Mouse (Mus musculus): ENCODE measurements around the gene Zrsr2.

Zrsr2 gene

DNA sequence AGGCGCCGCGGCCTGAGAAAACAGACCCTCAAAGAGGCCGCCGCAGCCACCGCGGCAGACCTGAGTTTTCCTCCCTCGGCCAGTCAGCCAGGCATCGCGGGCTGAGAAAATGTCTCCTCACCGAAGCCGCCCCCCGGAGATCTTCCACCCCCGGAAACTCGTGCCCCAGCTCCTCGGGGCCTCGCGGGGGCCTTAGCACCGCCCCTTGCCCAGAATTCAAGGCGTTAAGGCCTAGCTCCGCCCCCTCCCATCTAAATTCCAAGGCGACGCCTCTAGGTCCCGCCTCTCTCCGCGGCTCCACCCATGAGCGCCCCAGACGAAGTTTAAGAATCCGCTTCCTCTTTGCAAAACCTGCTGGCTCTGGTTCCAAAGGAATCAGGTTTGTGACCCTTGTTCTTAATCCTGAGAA is at the start of gene Zrsr2:
Zrsr2 (minus strand) TSS at position 195 of the 409 bp plus-strand sequence.
- in situ Hi-C loops (cut with MseI, MboI) = no loop called here

- in situ Hi-C loops (cut with MseI, MboI) = no loop called here
Measured at GRCm38 (mm10) chrX:164004809-164005208, 46.3 kb upstream of the Zrsr2 start.

DNA sequence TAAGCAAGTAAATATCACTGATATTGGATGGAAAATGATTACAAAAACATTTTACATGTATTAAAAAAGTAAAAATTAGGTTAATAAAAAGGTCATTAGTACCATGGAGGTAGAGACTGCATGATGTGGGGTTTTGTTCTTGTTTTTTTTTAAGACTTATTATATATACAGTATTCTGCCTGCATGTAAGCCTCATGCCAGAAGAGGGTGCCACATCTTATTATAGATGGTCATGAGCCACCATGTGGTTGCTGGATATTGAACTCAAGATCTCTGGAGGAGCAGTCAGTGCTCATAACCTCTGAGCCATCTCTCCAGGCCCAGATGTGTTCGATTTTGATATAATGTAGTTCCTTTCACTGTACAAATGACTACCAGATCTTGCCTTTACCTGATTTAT is 41.4 kb upstream of the Zrsr2 start:
- in situ Hi-C loops (cut with MseI, MboI) = no loop called here

- in situ Hi-C loops (cut with MseI, MboI) = no loop called here
Measured at GRCm38 (mm10) chrX:163996754-163997153, 38.3 kb upstream of the Zrsr2 start.

DNA sequence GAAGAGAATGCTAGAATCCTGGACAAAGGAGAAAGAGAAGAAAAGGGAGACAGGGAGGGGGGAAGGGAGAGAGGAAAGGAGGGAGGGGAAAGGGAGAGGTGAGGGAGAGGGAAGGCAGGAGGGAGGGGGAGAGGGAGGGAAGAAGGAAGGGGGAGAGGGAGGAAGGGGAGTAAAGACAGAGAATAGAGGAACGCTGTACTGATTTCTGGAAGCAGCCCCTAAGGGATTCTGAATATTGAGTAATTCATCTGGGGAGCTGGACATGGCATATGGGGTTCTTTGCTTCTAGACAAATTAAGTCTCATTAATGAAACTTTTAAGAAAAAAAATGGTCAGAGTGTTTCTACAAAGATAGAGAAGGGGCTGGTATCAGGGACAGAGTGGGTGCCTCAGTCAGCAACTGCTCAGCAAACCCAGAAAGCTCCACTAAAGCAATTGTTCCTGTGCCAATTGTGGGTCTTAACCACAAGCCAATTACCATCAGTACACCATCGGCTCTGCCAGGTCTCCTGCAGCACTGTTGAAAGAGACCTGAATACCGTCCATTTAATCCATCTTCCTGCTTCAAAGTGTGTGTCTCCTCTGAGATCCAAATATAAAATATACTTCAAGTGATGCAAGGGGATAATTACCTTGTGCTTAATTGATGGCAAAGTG is 29.4 kb upstream of the Zrsr2 start:
- in situ Hi-C loops (cut with MseI, MboI) = no loop called here

- in situ Hi-C loops (cut with MseI, MboI) = no loop called here
Measured at GRCm38 (mm10) chrX:163982129-163982528, 23.7 kb upstream of the Zrsr2 start.

DNA sequence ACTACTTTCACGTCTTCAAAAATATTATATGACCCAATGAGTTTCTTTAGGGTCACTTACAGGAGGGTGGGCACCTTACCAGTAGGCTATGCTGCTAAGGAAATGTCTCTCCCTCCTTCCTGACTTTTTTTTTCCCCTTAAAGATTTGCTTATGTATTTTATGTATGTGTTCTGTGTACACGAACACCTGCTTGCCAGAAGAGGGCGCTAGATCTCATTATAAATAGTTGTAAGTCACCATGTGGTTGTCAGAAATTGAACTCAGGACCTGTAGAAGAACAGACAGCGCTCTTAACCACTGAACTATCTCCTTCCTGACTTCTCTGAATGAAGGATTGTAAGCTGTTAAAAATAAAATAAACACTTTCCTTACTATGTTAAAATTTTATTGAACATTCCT is 23.0 kb upstream of the Zrsr2 start:
- in situ Hi-C loops (cut with MseI, MboI) = no loop called here

DNA sequence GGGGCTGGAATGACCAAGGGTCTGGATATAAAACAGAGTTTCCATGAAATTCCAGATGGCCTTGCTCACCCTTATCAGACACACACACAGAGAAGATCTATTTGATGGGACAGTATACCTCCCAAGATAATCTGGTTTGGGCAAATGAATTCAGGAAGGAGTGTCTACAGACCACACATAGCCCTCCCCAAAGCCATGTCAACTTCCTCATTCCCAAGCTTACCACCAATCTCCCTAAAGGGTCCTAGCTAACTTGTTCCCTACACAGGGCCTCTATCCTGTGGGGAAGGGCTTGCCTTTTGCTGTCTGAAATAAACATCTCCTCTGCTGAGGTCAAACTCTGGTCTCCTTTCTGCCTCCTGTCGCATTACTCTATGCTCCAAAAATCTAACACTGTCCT is 22.6 kb upstream of the Zrsr2 start:
- in situ Hi-C loops (cut with MseI, MboI) = no loop called here

DNA sequence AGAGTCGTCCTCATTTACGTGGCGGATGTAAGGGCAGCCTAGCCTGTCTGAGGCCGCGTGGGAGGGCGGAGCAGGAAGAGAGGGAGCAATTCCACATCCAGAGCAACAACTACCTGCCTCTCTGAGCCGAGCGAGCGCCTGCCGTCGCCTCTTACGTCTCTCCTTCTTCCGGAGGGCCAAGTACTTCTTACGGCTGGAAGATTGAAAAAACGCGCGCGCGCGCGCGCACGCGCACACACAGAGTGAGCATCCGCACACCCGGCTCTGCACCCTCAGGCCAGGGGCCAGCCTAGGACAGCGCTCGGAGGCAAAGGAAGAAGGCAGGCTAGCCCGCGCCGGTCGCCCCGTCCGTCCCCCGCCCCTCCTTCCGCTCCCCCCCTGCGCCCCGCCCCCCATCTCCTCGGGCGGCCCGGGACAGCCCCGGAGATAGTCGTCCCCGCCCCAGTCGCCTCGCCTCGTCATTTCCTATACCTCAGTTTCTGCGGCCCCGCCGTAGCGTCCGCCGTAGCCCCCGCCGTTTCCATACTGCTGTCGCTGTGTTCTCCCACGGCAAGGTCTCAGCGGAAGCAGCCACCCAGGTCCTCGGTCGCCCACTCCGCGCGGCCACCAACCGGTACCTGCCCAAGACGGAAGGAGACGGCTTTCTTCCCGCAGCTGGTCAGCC is 526 bp downstream of the Zrsr2 start:
- in situ Hi-C loops (cut with MseI, MboI) = no loop called here

DNA sequence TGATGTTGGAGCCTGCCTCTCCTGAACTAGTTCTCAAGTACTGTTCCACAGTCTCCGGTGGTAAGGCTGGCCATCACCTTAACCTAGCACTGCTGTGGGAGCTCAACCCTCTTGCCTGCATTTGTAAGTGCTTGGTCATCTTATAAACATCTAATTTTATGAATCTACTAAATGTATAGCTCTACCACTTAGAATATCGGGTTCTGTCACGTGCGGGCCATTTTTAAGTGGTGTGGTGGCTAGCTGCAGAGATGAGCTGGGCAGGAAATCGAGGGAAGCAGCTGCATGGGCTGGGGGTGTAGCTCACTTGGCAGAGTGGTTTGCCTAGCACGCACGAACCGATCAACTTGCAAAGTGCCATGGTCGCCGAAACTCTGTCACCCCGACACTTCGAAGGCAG is 1.1 kb downstream of the Zrsr2 start:
- in situ Hi-C loops (cut with MseI, MboI) = no loop called here

GRCm38 (mm10) chrX:163951618-163952017 is 6.8 kb downstream of the Zrsr2 start:
- in situ Hi-C loops (cut with MseI, MboI) = no loop called here

DNA sequence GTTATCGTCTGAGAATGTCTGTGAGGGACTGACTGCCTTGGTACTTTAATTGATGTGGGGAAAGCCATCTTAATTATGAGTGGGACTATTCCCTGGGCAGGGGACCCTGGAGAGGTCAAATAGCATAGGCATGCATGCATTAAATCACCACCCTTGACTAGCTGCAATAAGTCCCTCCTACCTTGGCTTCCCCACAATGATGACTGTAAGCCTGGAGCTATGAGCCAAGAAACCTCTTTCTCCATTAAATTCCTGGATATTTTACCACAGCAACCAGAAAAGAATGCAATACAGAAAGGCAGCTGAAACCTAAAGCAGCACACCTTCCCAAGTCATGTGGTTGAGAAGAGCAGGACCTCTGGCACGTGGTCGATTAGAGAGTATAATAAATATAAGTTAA is 14.1 kb downstream of the Zrsr2 start:
- in situ Hi-C loops (cut with MseI, MboI) = no loop called here

- in situ Hi-C loops (cut with MseI, MboI) = no loop called here
Measured at GRCm38 (mm10) chrX:163938587-163938986, 19.9 kb downstream of the Zrsr2 start.

- in situ Hi-C loops (cut with MseI, MboI) = no loop called here
Measured at GRCm38 (mm10) chrX:163934731-163935130, 23.7 kb downstream of the Zrsr2 start.

DNA sequence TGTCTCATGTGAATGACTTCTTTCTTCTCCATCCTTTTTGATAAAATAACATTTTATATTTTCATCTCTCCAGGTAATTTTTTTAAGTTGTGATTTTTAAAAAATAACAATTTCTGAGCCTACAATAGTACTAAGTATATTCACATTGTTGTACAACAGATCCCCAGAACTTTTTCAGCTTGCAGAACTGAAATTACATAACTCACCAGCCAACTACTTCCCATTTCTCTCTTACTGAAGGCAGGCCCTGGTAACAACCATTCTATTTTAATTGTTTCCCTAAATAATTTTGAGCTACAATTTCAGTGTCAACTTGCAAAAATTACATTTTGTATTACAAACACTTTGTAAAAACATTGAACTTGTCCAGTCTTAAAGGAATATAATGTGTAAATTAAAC is 28.9 kb downstream of the Zrsr2 start:
- in situ Hi-C loops (cut with MseI, MboI) = no loop called here

DNA sequence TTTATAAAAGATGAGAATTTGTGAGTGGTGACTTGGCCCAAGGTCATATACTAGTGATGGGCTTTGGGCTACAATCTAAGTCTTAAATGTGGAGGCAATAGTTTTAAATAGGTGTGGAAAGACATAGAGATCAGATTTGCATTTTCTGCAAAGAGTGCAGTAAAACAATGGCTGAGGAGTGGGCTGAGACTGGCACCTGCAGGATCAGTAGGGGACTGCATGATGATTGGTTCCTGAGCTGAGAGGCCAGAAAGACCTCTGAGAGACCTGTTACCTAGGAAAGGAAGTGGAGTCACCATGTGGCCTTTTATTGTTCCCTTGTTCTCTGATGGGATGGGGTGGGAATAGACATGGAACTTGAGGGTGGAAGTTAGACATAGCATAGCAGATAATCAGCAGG is 45.7 kb downstream of the Zrsr2 start:
- in situ Hi-C loops (cut with MseI, MboI) = no loop called here

GRCm38 (mm10) chrX:163909381-163909780 is 49.1 kb downstream of the Zrsr2 start:
- in situ Hi-C loops (cut with MseI, MboI) = no loop called here

- in situ Hi-C loops (cut with MseI, MboI) = no loop called here
Measured at GRCm38 (mm10) chrX:163908337-163909250, 49.9 kb downstream of the Zrsr2 start, which contains the start of gene Ap1s2. Gene Ap1s2 (plus strand): TSS chrX:163909017.

GRCm38 (mm10) chrX:163908003-163908336 is 50.5 kb downstream of the Zrsr2 start:
- in situ Hi-C loops (cut with MseI, MboI) = no loop called here

GRCm38 (mm10) chrX:163906861-163907260 is 51.6 kb downstream of the Zrsr2 start:
- in situ Hi-C loops (cut with MseI, MboI) = no loop called here

GRCm38 (mm10) chrX:163899431-163900020 is 58.9 kb downstream of the Zrsr2 start:
- in situ Hi-C loops (cut with MseI, MboI) = no loop called here

DNA sequence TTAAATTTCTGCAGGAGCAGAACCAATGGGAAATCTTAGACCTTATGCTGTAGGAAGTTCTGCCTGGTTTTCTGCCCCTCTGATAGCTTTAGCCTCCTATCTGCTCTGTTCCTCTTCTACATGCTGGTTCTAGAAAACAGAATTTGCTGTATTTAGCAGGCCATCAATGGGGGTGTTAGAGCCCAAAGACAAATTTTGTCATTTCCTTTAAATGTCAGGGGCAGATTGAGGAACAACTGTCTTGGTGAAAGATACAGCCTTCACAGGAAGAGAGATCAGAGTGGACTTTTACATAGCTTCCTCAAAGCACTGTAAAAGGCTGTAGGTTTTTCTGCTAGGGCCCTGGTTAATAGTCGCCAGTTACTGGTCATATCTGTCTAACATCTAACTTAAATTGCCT is 61.1 kb downstream of the Zrsr2 start:
- in situ Hi-C loops (cut with MseI, MboI) = no loop called here

Measured in mouse trophoblast stem cell (cell line).